Mouse (Mus musculus) c-Kit-positive CD71-positive TER-119-positive erythroid progenitor cells, embryonic 14.5 days (primary cell): ENCODE data around the gene Sdhaf2.

Experiments
- DNase-seq: peaks from one replicate; pipeline ENCODE4 v3.0.0-alpha.2; 2013; ENCODE audit warnings: low spot score

The Sdhaf2 gene

GRCm38 (mm10) chr19:10497512-10498160 is 28.3 kb downstream of the Sdhaf2 start:
- no peak for DNase-seq

DNA sequence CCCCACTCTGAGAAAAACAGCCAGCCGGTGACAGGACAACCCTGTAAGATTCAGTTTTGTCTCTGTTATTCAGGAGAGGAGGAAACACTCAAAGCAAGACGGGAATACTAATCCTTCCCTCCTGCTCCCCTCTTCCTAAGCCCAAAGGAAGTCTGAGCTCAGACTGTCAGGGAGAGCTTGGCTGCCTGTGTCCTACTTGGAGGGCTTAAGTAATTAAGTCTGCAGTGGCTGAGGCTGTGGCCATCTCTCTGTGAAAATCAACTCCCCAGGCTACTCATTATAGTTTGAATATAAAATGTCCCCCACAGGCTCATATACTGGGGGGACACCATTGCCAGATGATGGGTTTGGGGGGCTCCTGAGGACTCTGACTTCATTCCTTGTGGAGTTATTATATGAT is 29.0 kb downstream of the Sdhaf2 start:
- DNase-seq = no peak

- no peak for DNase-seq
Observed at GRCm38 (mm10) chr19:10495670-10496069, 30.3 kb downstream of the Sdhaf2 start.

- DNase-seq = peak; percentile 52
Observed at GRCm38 (mm10) chr19:10486264-10486738, 39.6 kb downstream of the Sdhaf2 start.

- DNase-seq = no peak
Observed at GRCm38 (mm10) chr19:10482703-10483102, 43.2 kb downstream of the Sdhaf2 start, which contains the start of gene Ppp1r32. Ppp1r32 (minus strand) TSS chr19:10482928.

GRCm38 (mm10) chr19:10479541-10479940 is 46.4 kb downstream of the Sdhaf2 start:
- DNase-seq = no peak

DNA sequence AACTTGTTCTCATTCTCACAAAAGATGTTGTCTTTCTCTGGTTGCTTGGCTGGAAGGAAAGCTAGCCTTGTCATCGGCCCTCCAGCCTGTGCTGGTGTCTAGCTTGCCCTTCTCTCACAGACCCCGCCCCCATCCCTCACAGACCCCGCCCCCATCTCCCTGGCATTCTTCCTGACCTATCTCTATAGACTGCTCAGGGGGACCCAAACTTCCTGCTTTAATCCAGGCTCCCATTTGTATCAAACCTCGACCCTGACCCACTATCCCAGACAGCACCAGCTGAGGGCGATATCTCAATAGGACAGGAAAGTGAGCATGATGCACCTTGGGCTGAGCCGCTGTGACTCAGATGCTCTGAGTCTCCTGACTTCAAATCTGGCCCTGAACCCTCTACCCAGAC is 52.2 kb downstream of the Sdhaf2 start:
- DNase-seq = no peak

DNA sequence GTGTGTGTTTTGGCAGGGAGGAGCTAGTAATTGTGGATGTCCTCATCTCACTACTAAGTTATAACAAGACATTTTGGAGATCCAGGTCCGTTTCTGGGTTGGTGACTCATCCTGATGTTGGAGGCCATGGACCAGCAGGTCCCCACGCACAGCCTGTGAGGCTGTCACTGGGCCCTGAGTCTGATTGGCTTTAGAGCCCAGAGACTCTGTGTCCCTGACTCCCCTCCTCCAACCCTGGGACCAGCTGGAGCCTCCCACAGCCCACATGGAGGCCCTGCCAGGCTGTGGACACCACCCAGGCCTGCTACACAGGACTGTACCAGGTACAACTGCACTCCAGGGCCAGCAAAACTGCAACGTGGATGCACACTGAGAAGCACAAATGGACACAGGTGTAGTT is 53.0 kb downstream of the Sdhaf2 start:
- no peak for DNase-seq

- no peak for DNase-seq
Observed at GRCm38 (mm10) chr19:10469171-10469658, 56.7 kb downstream of the Sdhaf2 start.

- DNase-seq = no peak
Observed at GRCm38 (mm10) chr19:10464427-10464826, 61.5 kb downstream of the Sdhaf2 start.

DNA sequence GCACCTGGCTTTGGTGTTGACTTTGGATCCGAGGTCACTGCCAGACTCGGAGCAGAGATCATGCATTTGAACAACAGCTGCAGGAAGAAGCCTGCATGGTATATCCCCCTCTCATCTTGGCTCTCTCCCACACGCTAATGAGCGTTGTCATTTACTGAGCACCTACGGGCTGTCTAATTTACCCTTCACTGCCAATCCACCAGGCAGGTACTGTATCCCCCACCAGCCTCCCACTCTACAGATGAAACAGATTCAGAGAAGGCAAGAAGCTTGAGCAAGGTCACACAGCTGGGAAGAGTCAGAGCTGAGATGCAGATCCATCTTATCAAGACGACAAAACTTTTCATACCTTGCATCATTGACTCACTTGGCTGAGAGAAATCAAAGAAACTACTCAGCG is 64.4 kb downstream of the Sdhaf2 start:
- no peak for DNase-seq

GRCm38 (mm10) chr19:10459907-10460306 is 66.0 kb downstream of the Sdhaf2 start:
- no peak for DNase-seq

- DNase-seq = no peak
Observed at GRCm38 (mm10) chr19:10458096-10458495, 67.8 kb downstream of the Sdhaf2 start.

DNA sequence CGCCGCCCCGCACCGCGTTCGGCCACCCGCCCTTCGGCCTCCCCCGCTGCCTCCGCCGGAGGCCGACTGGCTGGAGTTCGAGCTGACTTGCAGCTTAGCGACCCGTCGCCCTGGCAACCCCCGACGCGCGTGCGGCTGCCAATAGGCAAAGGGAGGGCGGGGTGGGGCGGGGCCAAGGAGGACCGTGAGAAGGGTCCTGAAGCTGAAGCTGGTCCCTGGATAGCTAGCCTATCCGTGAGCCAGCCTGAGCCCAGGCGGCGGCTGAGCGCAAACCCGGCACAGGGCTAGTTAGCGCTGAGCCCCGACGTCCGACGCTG is 68.5 kb downstream of the Sdhaf2 start:
- DNase-seq = no peak

DNA sequence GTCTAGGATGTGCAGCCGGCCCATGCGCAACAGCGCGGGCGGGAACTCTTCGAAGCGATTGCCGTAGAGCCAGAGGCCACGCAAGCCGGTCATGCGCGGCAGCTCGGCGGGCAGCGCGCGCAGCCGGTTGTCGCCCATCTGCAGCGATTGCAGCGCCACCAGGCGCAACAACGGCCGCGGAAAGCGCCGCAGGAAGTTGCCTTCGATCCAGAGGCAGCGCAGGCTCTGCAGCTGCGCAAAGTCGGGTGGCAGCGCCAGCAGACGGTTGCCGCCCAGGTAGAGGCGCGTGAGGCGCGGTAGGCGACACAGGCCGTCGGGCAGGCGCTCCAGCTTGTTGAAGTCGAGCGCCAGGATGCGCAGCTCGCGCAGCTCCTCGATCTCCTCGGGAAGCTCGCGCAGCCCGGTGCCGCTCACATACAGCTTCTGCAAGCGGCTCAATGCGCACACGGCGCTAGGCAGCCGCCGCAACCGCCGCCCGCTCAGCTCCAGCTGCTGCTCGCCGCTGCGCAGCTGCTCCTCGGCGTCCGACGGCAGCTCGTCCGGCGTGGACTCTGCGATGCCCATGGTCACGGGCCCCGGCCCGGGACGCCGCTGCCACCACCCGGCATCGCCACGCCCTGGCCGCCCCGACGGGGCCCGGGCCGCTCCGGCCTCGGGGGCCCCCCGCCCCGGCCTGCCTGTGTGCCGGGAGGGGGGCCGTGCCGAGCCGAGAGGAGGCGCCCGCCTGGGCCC is 69.0 kb downstream of the Sdhaf2 start, which contains the start of gene Lrrc10b:
Gene Lrrc10b (minus strand): TSS at position 722 of the 732 bp plus-strand sequence.
- no peak for DNase-seq

DNA sequence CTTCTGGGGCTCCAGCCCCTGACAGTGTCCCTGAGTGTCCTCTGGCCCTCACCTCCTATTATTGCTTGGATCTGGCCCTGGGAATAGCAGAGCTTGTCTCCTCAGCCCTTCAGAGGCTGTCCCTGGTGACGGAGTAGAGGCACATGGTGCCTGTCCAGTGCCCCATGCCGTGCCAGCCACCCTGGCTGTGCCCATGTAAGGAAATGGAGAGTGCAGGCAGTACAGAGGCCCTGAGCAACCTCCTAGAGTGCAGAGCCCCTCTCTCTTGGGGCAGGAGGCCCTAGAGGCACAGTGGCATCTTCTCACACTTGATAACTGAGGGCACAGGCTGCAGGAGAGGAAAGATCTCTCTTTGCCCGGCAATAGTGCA is 70.5 kb downstream of the Sdhaf2 start:
- no peak for DNase-seq

GRCm38 (mm10) chr19:10454718-10455436 is 71.1 kb downstream of the Sdhaf2 start:
- DNase-seq = no peak
